In the genomic region with DNA sequence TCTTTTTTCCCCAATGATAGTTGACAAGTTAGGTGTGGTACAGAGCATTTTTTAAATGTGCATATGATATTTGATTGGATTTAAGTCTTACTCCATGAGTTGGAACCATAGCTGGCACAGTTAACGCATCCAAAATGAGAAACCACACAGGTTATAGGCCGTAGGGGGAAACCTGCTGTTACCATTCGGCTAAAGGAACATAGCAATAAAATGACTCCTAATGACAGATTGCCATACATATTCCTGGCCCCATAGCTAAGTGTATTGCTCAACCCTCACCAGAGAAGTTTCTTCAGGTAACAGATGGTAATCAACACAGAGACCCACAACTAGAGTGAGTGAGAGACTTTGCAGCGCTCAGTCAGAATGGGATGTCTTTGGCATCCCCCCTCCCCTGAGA, we compare ENCODE assay signal across 32 mouse cellular contexts. TPM values are rescaled to one million over a fixed set of nuclear protein-coding genes. Genes with fewer than 3 reads are reported as not detected.
"Had no signal": no experiment of that assay in that cellular context is flagged by ENCODE, and none has a peak within 500 bp of the region (broad histone marks: within the 10 kb centered on the region; RNA-seq: fewer than 3 reads in every experiment).

No protein-coding gene starts in this region.

- H3K36me3 ChIP-seq: embryonic facial prominence, embryonic 10.5 days; embryonic facial prominence, embryonic 12.5 days; embryonic facial prominence, embryonic 13.5 days; embryonic facial prominence, embryonic 15.5 days; forebrain, embryonic 10.5 days; forebrain, embryonic 12.5 days; forebrain, embryonic 15.5 days had no signal

- H3K27me3 ChIP-seq: embryonic facial prominence, embryonic 12.5 days; embryonic facial prominence, embryonic 15.5 days; forebrain, embryonic 12.5 days; forebrain, embryonic 13.5 days; forebrain, embryonic 15.5 days had no signal

- H3K4me1 ChIP-seq: embryonic facial prominence, embryonic 12.5 days; forebrain, embryonic 12.5 days; forebrain, embryonic 13.5 days had no signal

- ATAC-seq: forebrain, embryonic 13.5 days; forebrain, embryonic 14.5 days; forebrain, embryonic 15.5 days; forebrain, embryonic 16.5 days; forebrain, postnatal 0 days had no signal

- H3K4me2 ChIP-seq: embryonic facial prominence, embryonic 12.5 days; embryonic facial prominence, embryonic 13.5 days; embryonic facial prominence, embryonic 15.5 days; forebrain, embryonic 12.5 days; forebrain, embryonic 13.5 days; forebrain, embryonic 15.5 days had no signal

- H3K9ac ChIP-seq: embryonic facial prominence, embryonic 12.5 days; embryonic facial prominence, embryonic 13.5 days; embryonic facial prominence, embryonic 15.5 days; forebrain, embryonic 12.5 days; forebrain, embryonic 13.5 days; forebrain, embryonic 15.5 days; forebrain, postnatal 0 days had no signal

- H3K4me3 ChIP-seq: embryonic facial prominence, embryonic 10.5 days; embryonic facial prominence, embryonic 12.5 days; embryonic facial prominence, embryonic 13.5 days; embryonic facial prominence, embryonic 15.5 days; erythroblast, embryonic 14.5 days; forebrain, embryonic 10.5 days; forebrain, embryonic 12.5 days; forebrain, embryonic 13.5 days; forebrain, embryonic 15.5 days; gastrocnemius, adult 2 months; heart, adult 2 months had no signal

- H3K9me3 ChIP-seq: embryonic facial prominence, embryonic 10.5 days; embryonic facial prominence, embryonic 12.5 days; embryonic facial prominence, embryonic 13.5 days; embryonic facial prominence, embryonic 15.5 days; forebrain, embryonic 10.5 days; forebrain, embryonic 12.5 days; forebrain, embryonic 13.5 days; forebrain, embryonic 15.5 days had no signal

- H3K27ac ChIP-seq: embryonic facial prominence, embryonic 10.5 days; embryonic facial prominence, embryonic 12.5 days; embryonic facial prominence, embryonic 13.5 days; embryonic facial prominence, embryonic 15.5 days; forebrain, embryonic 10.5 days; forebrain, embryonic 12.5 days; forebrain, embryonic 13.5 days; forebrain, embryonic 15.5 days; gastrocnemius, adult 2 months; heart, adult 2 months had no signal

- DNase-seq: cerebellum, adult 2 months; cerebellum, adult 8-10 months; cerebellum, adult 9-10 months; cerebellum, adult 9-11 months; cerebellum, postnatal 10 days; cerebellum, postnatal 14 days; cerebellum, postnatal 25 days; cerebellum, postnatal 36 days; embryo, embryonic 11 days; forebrain, postnatal 0 days; gastrocnemius, adult 2 months; gastrocnemius, postnatal 10 days; gastrocnemius, postnatal 14 days; gastrocnemius, postnatal 25 days; gastrocnemius, postnatal 36 days; heart, adult 11 months; heart, adult 18-20 months; heart, adult 2 months had no signal

RNA-seq across cellular contexts. Expression of gene Pitx2, which starts 27.9 kb away (rescaled TPM):
- total RNA-seq: granulocyte monocyte progenitor cell, adult 5-6 weeks had no signal
- polyA plus RNA-seq: cortical plate, adult 2 months; erythroblast, embryonic 14.5 days; frontal cortex, adult 2 months had no signal
